Mouse (Mus musculus) hindbrain, embryonic 13.5 days (tissue): Measurements from ENCODE around the gene Slc35f1. TPM values are rescaled to one million over a fixed set of nuclear protein-coding genes. Genes with fewer than 3 reads are reported as not detected.
A peak's percentile ranks its signal among the peaks of the same experiment; 100 is the strongest.

Experiments
- ATAC-seq: fragments of 200-750 bp; cut with Nextera tagmentation; 2 replicates; pipeline ENCODE4 v1.8.0; 2017; ENCODE audit warnings: moderate TSS enrichment; ENCODE audit not compliant: low FRiP score
- H3K27ac ChIP-seq: fragments of 300-500 bp; sonication (generic); 2 replicates; pipeline ENCODE4 v1.5.1; 2015; ENCODE audit warnings: inconsistent platforms, mild to moderate bottlenecking, moderate library complexity
- H3K27me3 ChIP-seq: fragments of 300-500 bp; sonication (generic); 2 replicates; pipeline ENCODE4 v1.6.1; 2015; ENCODE audit warnings: mild to moderate bottlenecking, inconsistent platforms
- H3K36me3 ChIP-seq: fragments of 300-500 bp; sonication (generic); 2 replicates; pipeline ENCODE4 v1.6.1; 2015; ENCODE audit warnings: mild to moderate bottlenecking, inconsistent platforms
- H3K4me1 ChIP-seq: fragments of 300-500 bp; sonication (generic); replicated peaks from 2 replicates; pipeline ENCODE4 v1.6.1; 2015; ENCODE audit warnings: inconsistent platforms
- H3K4me2 ChIP-seq: fragments of 300-500 bp; sonication (generic); 2 replicates; pipeline ENCODE4 v1.6.1; 2015; ENCODE audit warnings: inconsistent platforms, mild to moderate bottlenecking, moderate library complexity
- H3K4me3 ChIP-seq: fragments of 300-500 bp; sonication (generic); 2 replicates; pipeline ENCODE4 v1.5.1; 2015; ENCODE audit warnings: mild to moderate bottlenecking, inconsistent platforms
- H3K9ac ChIP-seq: fragments of 300-500 bp; sonication (generic); 2 replicates; pipeline ENCODE4 v1.6.1; 2015; ENCODE audit warnings: mild to moderate bottlenecking, inconsistent platforms
- H3K9me3 ChIP-seq: fragments of 300-500 bp; sonication (generic); 2 replicates; pipeline ENCODE4 v1.6.1; 2016; ENCODE audit warnings: inconsistent platforms
- WGBS: fragments of 180-500 bp; shearing (Covaris S2); methylation state at CpG from one replicate; pipeline ENCODE4 v1.1.7; 2015; 5-methylcytosine and 5-hydroxymethylcytosine counted together
- polyA plus RNA-seq: library from polyadenylated mRNA; unstranded; fragments of >200 nt; fragmentation: Nextera tagmentation; extraction: Ambion mirVana; gene quantifications from 2 replicates; pipeline ENCODE4 v1.2.1, GENCODE M21; 2015

The Slc35f1 gene
- polyA plus RNA-seq, 1 experiment from 2014 or later: 31.6 TPM

- 3% methylated on average over 10 of the region's 10 CpGs for WGBS
- peak overlapping the region; percentile 23 for H3K4me3 ChIP-seq
Observed at GRCm38 (mm10) chr10:52742671-52743379, 52.5 kb downstream of the Slc35f1 start.

GRCm38 (mm10) chr10:52743831-52744230 lies 53.5 kb downstream of the Slc35f1 start:
- Histone ChIP-seq H3K4me3 (no peak overlapping the region), H3K27ac (no peak overlapping the region; the same call in 1 of the 2 replicates), H3K9me3 (no peaks in the 10 kb centered on the region), H3K4me2 (0 out of 2 replicates have a peak overlapping the region, but pooled peaks have one; percentile 48), H3K9ac (no peak overlapping the region), H3K27me3 (no peaks in the 10 kb centered on the region), H3K36me3 (no peaks in the 10 kb centered on the region), H3K4me1 (peaks cover 22% of the 10 kb centered on the region)
- WGBS: 64% methylated on average over 3 of the region's 3 CpGs
- ATAC-seq: no peak

More at GRCm38 (mm10) chr10:52742671-52743379, 52.5 kb downstream of the Slc35f1 start:
- Histone ChIP-seq H3K4me1 (peaks cover 18% of the 10 kb centered on the region), H3K4me2 (peak overlapping the region; percentile 48), H3K9ac (peak overlapping the region; percentile 43), H3K27me3 (no peaks in the 10 kb centered on the region), H3K36me3 (no peaks in the 10 kb centered on the region), H3K27ac (peak overlapping the region; percentile 84), H3K9me3 (no peaks in the 10 kb centered on the region)
- ATAC-seq: peak; percentile 98

GRCm38 (mm10) chr10:52748028-52748597 lies 57.8 kb downstream of the Slc35f1 start:
- WGBS: 39% methylated on average over 4 of the region's 4 CpGs
- Histone ChIP-seq H3K9ac (no peak overlapping the region), H3K4me3 (no peak overlapping the region), H3K27ac (no peak overlapping the region), H3K36me3 (no peaks in the 10 kb centered on the region), H3K4me1 (peaks cover 15% of the 10 kb centered on the region), H3K9me3 (no peaks in the 10 kb centered on the region), H3K4me2 (no peak overlapping the region), H3K27me3 (no peaks in the 10 kb centered on the region)
- ATAC-seq: peak; percentile 79

- no peak overlapping the region for H3K4me3 ChIP-seq
- no peak for ATAC-seq
- H3K36me3 ChIP-seq: no peaks in the 10 kb centered on the region
- H3K27ac ChIP-seq: no peak overlapping the region
- 61% methylated on average over 13 of the region's 13 CpGs for WGBS
- H3K9ac ChIP-seq: no peak overlapping the region
- H3K9me3 ChIP-seq: no peaks in the 10 kb centered on the region
- no peaks in the 10 kb centered on the region for H3K27me3 ChIP-seq
- 0 out of 2 replicates have a peak, but pooled peaks cover 3% of the 10 kb centered on the region for H3K4me1 ChIP-seq
- H3K4me2 ChIP-seq: no peak overlapping the region
Observed at GRCm38 (mm10) chr10:52755949-52756679, 65.8 kb downstream of the Slc35f1 start.

- H3K27me3 ChIP-seq: no peaks in the 10 kb centered on the region
- no peak overlapping the region for H3K27ac ChIP-seq
- no peak overlapping the region for H3K4me2 ChIP-seq
- ATAC-seq: no peak
- H3K4me3 ChIP-seq: no peak overlapping the region
- H3K9me3 ChIP-seq: no peaks in the 10 kb centered on the region
- 0 out of 2 replicates have a peak, but pooled peaks cover 3% of the 10 kb centered on the region for H3K4me1 ChIP-seq
- H3K9ac ChIP-seq: no peak overlapping the region
- H3K36me3 ChIP-seq: no peaks in the 10 kb centered on the region
- 84% methylated on average over 4 of the region's 4 CpGs for WGBS
Observed at GRCm38 (mm10) chr10:52757496-52758260, 67.3 kb downstream of the Slc35f1 start.

DNA sequence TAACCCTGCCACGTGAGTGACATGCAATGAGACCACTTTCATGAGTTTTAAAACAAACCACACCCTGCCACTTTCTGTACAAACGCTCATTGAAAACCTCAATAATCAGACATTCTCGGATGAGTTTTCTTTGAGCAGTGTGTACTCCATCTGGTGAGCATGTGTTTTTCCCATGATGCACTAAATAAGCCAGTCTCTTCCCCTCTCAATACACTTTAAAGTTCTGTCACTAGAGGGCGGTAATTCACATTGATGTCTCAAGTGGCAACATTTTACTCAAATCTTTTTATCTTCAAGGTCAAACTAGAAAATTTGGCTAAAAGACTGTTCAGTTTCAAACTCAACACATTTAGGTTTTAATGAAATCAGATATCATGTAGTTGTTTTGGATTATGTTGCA lies 68.3 kb downstream of the Slc35f1 start:
- ATAC-seq: no peak
- Histone ChIP-seq H3K4me3 (no peak overlapping the region), H3K4me1 (0 out of 2 replicates have a peak, but pooled peaks cover 3% of the 10 kb centered on the region), H3K27ac (no peak overlapping the region), H3K4me2 (no peak overlapping the region), H3K9ac (no peak overlapping the region), H3K9me3 (no peaks in the 10 kb centered on the region), H3K27me3 (no peaks in the 10 kb centered on the region), H3K36me3 (no peaks in the 10 kb centered on the region)
- WGBS: 40% methylated on average over 4 of the region's 4 CpGs

GRCm38 (mm10) chr10:52760527-52760926 lies 70.2 kb downstream of the Slc35f1 start:
- H3K27ac ChIP-seq: no peak overlapping the region
- H3K4me3 ChIP-seq: no peak overlapping the region
- H3K36me3 ChIP-seq: no peaks in the 10 kb centered on the region
- H3K4me2 ChIP-seq: no peak overlapping the region
- no peaks in the 10 kb centered on the region for H3K9me3 ChIP-seq
- H3K9ac ChIP-seq: no peak overlapping the region
- 0 out of 2 replicates have a peak, but pooled peaks cover 3% of the 10 kb centered on the region for H3K4me1 ChIP-seq
- 96% methylated on average over 1 of the region's 1 CpGs for WGBS
- ATAC-seq: no peak
- no peaks in the 10 kb centered on the region for H3K27me3 ChIP-seq

DNA sequence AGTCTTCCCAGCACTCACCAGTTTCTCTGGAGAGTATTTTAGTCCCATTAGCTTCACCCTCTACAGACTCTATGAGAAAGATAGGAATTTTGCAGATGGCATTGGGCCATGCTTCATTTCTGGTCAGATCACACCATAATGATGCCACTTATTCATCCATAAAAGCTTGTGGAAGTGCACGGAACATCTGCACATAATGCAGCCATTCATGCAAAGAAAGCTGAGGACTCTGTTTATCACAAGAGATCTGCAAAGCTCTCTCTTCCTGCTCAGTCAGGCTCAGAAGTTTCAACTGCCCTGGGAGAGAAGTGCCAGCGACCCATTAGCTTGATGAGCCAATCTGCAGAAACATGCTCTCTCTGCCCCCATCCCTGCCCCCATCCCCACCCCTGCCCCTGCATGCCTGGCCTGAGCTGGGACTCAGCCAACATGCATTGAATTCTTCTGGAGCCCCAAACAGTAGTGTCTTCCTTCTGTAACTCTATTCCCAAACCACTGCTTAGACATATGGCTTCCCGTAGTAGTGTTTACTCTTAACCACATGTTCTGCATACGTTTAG lies 89.7 kb downstream of the Slc35f1 start:
- H3K4me1 ChIP-seq: peaks cover 6% of the 10 kb centered on the region
- H3K9ac ChIP-seq: no peak overlapping the region
- no peak overlapping the region for H3K4me3 ChIP-seq
- no peak overlapping the region for H3K4me2 ChIP-seq
- 55% methylated on average over 4 of the region's 4 CpGs for WGBS
- ATAC-seq: peak; percentile 76
- H3K27me3 ChIP-seq: no peaks in the 10 kb centered on the region
- no peaks in the 10 kb centered on the region for H3K9me3 ChIP-seq
- no peaks in the 10 kb centered on the region for H3K36me3 ChIP-seq
- peak overlapping the region; percentile 8; the same call in 1 of the 2 replicates for H3K27ac ChIP-seq

- no peak overlapping the region for H3K4me3 ChIP-seq
- H3K4me1 ChIP-seq: no peaks in the 10 kb centered on the region; the same call in 1 of the 2 replicates
- H3K27me3 ChIP-seq: no peaks in the 10 kb centered on the region
- 77% methylated on average over 2 of the region's 2 CpGs for WGBS
- no peak for ATAC-seq
- H3K9me3 ChIP-seq: no peaks in the 10 kb centered on the region
- no peak overlapping the region for H3K4me2 ChIP-seq
- H3K27ac ChIP-seq: no peak overlapping the region
- no peaks in the 10 kb centered on the region for H3K36me3 ChIP-seq
- no peak overlapping the region for H3K9ac ChIP-seq
Observed at GRCm38 (mm10) chr10:52787075-52787474, 96.7 kb downstream of the Slc35f1 start.

- 63% methylated on average over 6 of the region's 6 CpGs for WGBS
- H3K27ac ChIP-seq: no peak overlapping the region
- H3K36me3 ChIP-seq: no peaks in the 10 kb centered on the region
- no peak overlapping the region for H3K4me3 ChIP-seq
- ATAC-seq: peak; percentile 61
- H3K9me3 ChIP-seq: no peaks in the 10 kb centered on the region
- no peak overlapping the region for H3K4me2 ChIP-seq
- no peaks in the 10 kb centered on the region for H3K27me3 ChIP-seq
- H3K9ac ChIP-seq: no peak overlapping the region
- no peaks in the 10 kb centered on the region; the same call in 1 of the 2 replicates for H3K4me1 ChIP-seq
Observed at GRCm38 (mm10) chr10:52791560-52791959, 101.2 kb downstream of the Slc35f1 start.

DNA sequence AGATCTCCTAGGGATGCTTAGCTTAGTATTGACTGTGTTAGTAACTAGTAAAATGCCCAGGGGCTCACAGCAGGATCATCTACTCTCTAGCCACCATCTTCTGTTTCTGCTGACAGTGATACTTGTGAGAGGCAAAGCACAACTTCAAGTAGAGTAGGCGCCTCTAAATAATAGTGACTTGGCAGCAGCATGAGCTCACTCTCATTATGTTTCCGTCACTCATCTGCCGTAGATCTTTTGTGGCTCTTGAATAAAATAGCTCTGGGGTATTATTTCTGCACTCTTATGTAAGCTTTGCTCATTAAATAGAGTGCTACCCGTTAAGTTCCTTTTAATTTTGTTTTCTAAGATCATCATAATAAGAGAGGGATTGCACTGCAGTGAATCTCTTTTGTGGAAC lies 107.1 kb downstream of the Slc35f1 start:
- Histone ChIP-seq H3K9me3 (no peaks in the 10 kb centered on the region), H3K4me1 (no peaks in the 10 kb centered on the region), H3K9ac (no peak overlapping the region), H3K36me3 (no peaks in the 10 kb centered on the region), H3K4me3 (no peak overlapping the region), H3K27me3 (no peaks in the 10 kb centered on the region), H3K4me2 (no peak overlapping the region), H3K27ac (no peak overlapping the region)
- ATAC-seq: no peak
- 36% methylated on average over 4 of the region's 4 CpGs for WGBS
